Mouse (Mus musculus): ENCODE measurements at regions not wholly inside any gene's neighbourhood (a gene's known extent, or its start where the extent isn't known, plus 50 kb on each side); places are given as distances from the start of the nearest gene placed in this dataset.

DNA sequence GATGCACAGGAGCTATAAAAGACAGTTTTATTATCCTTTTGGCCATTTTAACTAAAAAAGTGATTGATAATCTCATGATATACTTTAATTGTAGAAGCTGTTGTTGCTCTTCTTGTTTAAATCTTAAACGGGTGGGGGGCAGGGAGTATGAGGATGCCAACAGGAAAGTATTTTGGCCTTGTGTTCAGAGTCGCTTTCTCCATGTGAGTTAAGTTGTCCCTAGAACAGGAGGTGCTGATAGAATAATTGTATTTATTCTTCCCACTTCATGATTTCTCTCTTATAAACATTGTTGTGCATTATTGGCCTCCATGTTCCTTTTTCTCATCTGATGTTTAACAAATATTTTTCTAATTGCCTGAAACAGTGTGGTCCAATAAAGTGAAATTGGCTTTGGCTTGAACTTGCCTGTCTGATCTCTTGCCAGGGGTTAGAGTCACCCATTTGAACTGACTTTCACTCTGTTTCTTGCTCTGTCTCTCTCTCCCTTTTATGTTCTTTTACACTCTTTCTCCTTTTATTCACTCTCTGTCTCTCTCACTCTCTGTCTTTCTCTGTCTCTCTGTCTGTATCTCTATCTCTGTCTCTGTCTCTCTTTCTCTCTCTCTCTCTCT, 93.9 kb upstream of the Gypa start:
- TF ChIP-seq CTCF (IDR thresholded peaks at IDR 0.05; ENCODE audit: low read depth, low read length) (no peak), EP300 (IDR thresholded peaks at IDR 0.05; ENCODE audit: insufficient read depth, low read depth, low read length) (no peak)
